Mouse (Mus musculus) limb, embryonic 12.5 days (tissue): ENCODE measurements around the gene Cnnm4. TPM values are rescaled to one million over a fixed set of nuclear protein-coding genes. Genes with fewer than 3 reads are reported as not detected.
A peak's percentile ranks its signal among the peaks of the same experiment; 100 is the strongest.

Experiments used
- ATAC-seq: fragments of 200-750 bp; cut with Nextera tagmentation; 2 replicates; pipeline ENCODE4 v1.8.0; 2017; ENCODE audit warnings: low read depth, moderate TSS enrichment; ENCODE audit not compliant: insufficient number of reproducible peaks, insufficient read depth, low FRiP score, low TSS enrichment
- H3K27ac ChIP-seq: fragments of 300-500 bp; sonication (generic); 2 replicates; pipeline ENCODE4 v1.5.1; 2016; ENCODE audit warnings: mild to moderate bottlenecking, moderate library complexity
- H3K27me3 ChIP-seq: fragments of 300-500 bp; sonication (generic); 2 replicates; pipeline ENCODE4 v1.6.1; 2016; ENCODE audit warnings: mild to moderate bottlenecking, moderate library complexity
- H3K36me3 ChIP-seq: fragments of 300-500 bp; sonication (generic); 2 replicates; pipeline ENCODE4 v1.6.1; 2016; ENCODE audit warnings: mild to moderate bottlenecking, moderate library complexity
- H3K4me1 ChIP-seq: fragments of 300-500 bp; sonication (generic); replicated peaks from 2 replicates; pipeline ENCODE4 v1.6.1; 2016
- H3K4me2 ChIP-seq: fragments of 300-500 bp; sonication (generic); 2 replicates; pipeline ENCODE4 v1.6.1; 2016; ENCODE audit warnings: mild to moderate bottlenecking, moderate library complexity
- H3K4me3 ChIP-seq: fragments of 300-500 bp; sonication (generic); replicated peaks from 2 replicates; pipeline ENCODE4 v1.5.1; 2016; ENCODE audit warnings: mild to moderate bottlenecking
- H3K9ac ChIP-seq: fragments of 300-500 bp; sonication (generic); replicated peaks from 2 replicates; pipeline ENCODE4 v1.6.1; 2016; ENCODE audit warnings: mild to moderate bottlenecking, moderate library complexity
- H3K9me3 ChIP-seq: fragments of 300-500 bp; sonication (generic); 2 replicates; pipeline ENCODE4 v1.6.1; 2016; ENCODE audit warnings: mild to moderate bottlenecking, moderate library complexity
- WGBS: fragments of 180-500 bp; shearing (Covaris S2); methylation state at CpG from one replicate; pipeline ENCODE4 v1.1.7; 2016; 5-methylcytosine and 5-hydroxymethylcytosine counted together
- polyA plus RNA-seq: library from polyadenylated mRNA; unstranded; fragments of >200 nt; fragmentation: Nextera tagmentation; extraction: Ambion mirVana; gene quantifications from 2 replicates; pipeline ENCODE4 v1.2.1, GENCODE M21; 2016

Cnnm4 gene
- polyA plus RNA-seq, 1 experiment from 2014 or later: 16.8 TPM

DNA sequence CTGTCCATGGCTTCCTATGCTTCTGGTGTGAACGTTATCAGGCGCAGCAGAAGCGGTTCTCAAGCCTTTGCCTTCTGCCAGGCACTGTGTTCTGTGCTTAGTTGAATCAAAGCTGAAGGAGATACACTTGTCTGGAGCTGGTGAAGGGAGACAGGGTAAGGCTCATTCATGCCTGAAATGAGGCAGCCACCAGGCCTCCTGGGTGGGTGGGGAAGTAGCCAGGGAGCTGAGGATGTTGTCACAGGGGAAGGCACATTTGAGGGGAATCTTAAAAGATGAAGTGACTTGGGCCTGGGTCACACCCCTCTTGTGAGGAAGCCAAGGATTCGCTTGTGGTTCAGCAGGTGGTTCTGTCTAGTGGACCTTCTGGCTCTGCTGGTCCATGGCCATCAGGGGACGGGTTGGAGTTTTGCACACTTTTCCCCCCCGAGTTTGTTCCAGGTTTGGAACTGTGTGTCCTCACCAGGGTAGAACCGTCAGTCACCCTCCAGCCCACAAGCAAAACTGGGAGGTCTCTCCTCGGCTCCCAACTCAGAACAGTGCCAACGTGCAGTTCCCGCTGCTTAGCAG is 1.9 kb downstream of the Cnnm4 start:
- H3K27me3 ChIP-seq: no peaks in the 10 kb centered on the region
- H3K9ac ChIP-seq: peak overlapping the region; percentile 47; the same call in 1 of the 2 replicates
- H3K27ac ChIP-seq: no peak overlapping the region
- no peaks in the 10 kb centered on the region for H3K9me3 ChIP-seq
- H3K36me3 ChIP-seq: no peaks in the 10 kb centered on the region
- H3K4me1 ChIP-seq: peaks cover 57% of the 10 kb centered on the region
- no peak for ATAC-seq
- WGBS: 77% methylated on average over 10 of the region's 10 CpGs
- H3K4me2 ChIP-seq: peak overlapping the region; percentile 69
- H3K4me3 ChIP-seq: peak overlapping the region; percentile 68

DNA sequence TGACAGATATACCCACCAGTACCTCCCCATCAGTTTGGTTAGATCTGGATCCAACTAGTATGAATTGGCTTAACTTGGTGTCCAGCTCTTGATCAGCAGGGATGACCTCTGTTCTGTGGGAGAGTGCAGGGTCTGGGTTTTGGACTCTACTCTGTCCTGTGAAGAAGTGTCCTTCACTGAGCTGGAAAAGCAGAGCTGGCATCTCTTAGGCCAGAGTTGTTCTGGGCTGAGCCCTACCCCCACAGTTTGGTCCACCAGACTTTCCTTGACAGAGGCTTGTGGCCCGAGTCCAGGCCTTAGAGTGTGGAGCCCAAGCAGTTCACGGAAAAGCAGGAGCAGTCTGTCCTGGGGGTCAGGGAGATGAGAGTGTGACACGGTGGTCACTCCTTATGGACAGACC is 3.2 kb downstream of the Cnnm4 start:
- WGBS: 69% methylated on average over 3 of the region's 3 CpGs
- H3K4me2 ChIP-seq: peak overlapping the region; percentile 69
- H3K27me3 ChIP-seq: no peaks in the 10 kb centered on the region
- no peaks in the 10 kb centered on the region for H3K9me3 ChIP-seq
- no peak for ATAC-seq
- peak overlapping the region; percentile 38 for H3K9ac ChIP-seq
- H3K36me3 ChIP-seq: no peaks in the 10 kb centered on the region
- peaks cover 58% of the 10 kb centered on the region for H3K4me1 ChIP-seq
- H3K4me3 ChIP-seq: peak overlapping the region; percentile 68
- H3K27ac ChIP-seq: peak overlapping the region; percentile 89

DNA sequence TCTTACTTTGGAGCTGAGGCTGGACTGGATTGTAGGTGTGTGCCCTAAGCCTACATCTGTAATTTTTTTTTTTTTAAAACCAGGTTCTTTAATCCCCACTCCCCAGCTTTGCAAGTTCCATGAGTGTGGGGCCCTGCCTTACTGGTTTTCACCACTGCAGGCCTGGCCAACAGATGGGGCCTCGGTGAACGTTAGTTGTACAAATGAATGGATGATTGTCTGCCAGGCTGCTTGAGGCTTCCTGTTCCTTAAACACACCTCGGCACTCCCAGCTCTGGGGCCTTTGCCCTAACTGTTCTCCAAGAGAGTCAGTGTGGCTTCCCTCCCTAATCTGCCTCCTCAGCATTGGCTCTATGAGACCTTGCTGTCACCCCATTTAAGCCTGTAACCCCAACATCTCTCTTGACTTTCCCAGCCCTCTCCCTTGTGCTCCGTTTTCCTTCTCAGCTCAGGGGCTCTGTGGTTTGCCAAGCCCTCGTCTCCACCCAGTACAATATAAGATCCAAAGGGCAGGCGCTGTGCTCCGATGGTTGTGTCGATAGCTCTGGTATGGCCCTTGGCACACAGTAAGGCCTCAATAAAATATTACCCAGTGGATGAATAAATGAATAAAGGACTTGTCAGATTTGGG is 4.2 kb downstream of the Cnnm4 start:
- H3K9me3 ChIP-seq: no peaks in the 10 kb centered on the region
- H3K36me3 ChIP-seq: no peaks in the 10 kb centered on the region
- H3K9ac ChIP-seq: peak overlapping the region; percentile 35; the same call in 1 of the 2 replicates
- H3K4me1 ChIP-seq: peaks cover 58% of the 10 kb centered on the region
- peak overlapping the region; percentile 89 for H3K27ac ChIP-seq
- no peak for ATAC-seq
- peak overlapping the region; percentile 68 for H3K4me3 ChIP-seq
- H3K27me3 ChIP-seq: no peaks in the 10 kb centered on the region
- 46% methylated on average over 8 of the region's 8 CpGs for WGBS
- H3K4me2 ChIP-seq: peak overlapping the region; percentile 69

DNA sequence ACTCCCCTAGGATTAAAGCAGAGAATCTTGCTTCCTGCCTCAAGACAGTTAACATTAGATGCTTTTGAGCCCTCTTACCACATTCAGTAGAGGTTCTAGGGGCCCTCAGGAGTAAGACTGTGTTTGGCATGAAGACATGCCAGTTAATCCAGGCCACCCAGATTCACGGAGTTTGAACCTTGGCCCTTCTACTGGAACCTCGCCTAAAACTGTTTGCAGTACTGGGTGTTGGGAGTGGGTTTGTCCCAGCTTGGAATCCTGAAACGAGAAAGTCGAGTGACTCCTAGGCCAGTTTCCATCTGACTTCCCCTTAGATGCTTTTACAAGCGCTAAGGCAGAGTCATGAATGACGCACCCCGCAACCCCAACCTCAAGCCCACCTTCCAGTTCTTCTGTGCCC is 5.0 kb downstream of the Cnnm4 start:
- WGBS: 84% methylated on average over 7 of the region's 7 CpGs
- no peaks in the 10 kb centered on the region for H3K36me3 ChIP-seq
- H3K27me3 ChIP-seq: no peaks in the 10 kb centered on the region
- peaks cover 58% of the 10 kb centered on the region for H3K4me1 ChIP-seq
- H3K4me3 ChIP-seq: 0 out of 2 replicates have a peak overlapping the region, but pooled peaks have one; percentile 68
- peak overlapping the region; percentile 89 for H3K27ac ChIP-seq
- H3K9ac ChIP-seq: no peak overlapping the region
- H3K9me3 ChIP-seq: no peaks in the 10 kb centered on the region
- ATAC-seq: no peak
- peak overlapping the region; percentile 69 for H3K4me2 ChIP-seq

DNA sequence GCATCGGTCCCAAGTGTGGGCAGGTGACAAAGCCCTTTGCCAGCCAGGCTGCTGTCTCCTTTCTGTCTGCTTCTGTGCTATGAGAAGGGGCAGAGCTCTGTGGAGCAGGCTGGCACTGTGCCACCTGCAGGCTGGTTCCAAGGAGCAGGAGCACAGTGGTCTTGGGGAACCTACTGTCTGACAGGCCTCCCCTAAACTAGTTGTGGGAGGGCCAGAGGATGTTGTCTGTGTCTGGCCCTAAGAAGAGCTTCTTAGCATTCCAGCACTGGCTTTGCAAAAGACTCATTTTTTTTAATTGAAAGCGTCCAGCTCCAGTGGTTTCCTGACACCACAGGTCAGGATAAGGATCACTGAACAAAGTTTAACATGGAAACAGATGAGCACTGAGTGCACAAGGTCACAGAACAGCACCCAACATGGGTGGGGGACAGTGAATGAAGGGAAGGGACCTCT is 6.9 kb downstream of the Cnnm4 start:
- Histone ChIP-seq H3K4me2 (no peak overlapping the region), H3K27ac (no peak overlapping the region), H3K36me3 (no peaks in the 10 kb centered on the region), H3K9ac (no peak overlapping the region), H3K4me3 (no peak overlapping the region), H3K27me3 (no peaks in the 10 kb centered on the region), H3K9me3 (no peaks in the 10 kb centered on the region), H3K4me1 (peaks cover 41% of the 10 kb centered on the region)
- WGBS: 73% methylated on average over 2 of the region's 2 CpGs
- no peak for ATAC-seq

DNA sequence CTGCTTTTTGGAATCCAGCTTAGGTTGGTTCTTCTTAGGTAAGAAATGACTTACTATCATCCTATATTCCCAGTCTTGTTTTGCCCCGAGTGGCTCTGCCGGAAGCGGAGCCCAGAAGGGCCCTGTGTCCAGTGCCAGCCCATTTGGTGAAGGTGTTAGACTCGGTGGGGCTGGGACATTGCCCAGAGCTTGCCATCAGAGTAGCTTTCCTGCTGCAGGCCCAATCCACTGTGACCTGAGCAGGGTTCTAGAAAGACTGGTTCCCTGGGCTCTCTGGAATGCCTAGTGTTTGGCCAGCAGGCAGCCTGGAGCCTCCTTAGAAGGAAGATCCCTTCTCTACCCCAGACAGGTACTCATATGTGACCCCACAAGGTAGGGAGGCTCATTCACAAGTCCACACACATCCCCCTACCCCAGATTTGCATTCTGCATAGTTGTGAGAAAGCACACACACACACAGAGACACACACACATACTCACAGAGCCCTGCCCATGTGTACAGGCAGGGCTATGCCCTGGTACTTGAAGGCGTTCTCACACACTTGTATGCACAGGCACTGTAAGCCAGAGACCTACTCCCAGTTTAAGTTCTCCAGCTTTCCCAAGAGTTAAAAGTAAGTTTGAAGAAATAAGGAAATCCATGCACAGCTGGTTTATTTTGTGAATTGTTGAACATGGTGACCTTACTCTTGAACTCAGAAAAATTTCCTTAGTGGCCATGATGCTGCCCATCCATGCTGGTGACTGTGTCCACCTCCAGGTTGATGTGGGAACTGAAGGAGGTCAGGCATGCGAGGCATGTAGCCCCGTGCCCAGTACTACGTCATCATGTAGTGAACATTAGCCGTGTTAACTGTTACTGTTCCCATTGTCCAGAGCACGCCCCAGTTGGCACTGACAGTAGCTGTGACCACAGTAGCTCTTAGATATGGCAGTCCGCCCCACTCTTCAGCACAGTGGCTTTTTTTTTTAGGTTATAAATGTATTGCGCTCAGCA is 8.8 kb downstream of the Cnnm4 start:
- no peaks in the 10 kb centered on the region for H3K36me3 ChIP-seq
- H3K4me3 ChIP-seq: no peak overlapping the region
- no peaks in the 10 kb centered on the region for H3K9me3 ChIP-seq
- no peak overlapping the region for H3K9ac ChIP-seq
- peaks cover 25% of the 10 kb centered on the region for H3K4me1 ChIP-seq
- H3K27me3 ChIP-seq: no peaks in the 10 kb centered on the region
- no peak overlapping the region for H3K4me2 ChIP-seq
- WGBS: 90% methylated on average over 12 of the region's 12 CpGs
- no peak for ATAC-seq
- no peak overlapping the region for H3K27ac ChIP-seq

DNA sequence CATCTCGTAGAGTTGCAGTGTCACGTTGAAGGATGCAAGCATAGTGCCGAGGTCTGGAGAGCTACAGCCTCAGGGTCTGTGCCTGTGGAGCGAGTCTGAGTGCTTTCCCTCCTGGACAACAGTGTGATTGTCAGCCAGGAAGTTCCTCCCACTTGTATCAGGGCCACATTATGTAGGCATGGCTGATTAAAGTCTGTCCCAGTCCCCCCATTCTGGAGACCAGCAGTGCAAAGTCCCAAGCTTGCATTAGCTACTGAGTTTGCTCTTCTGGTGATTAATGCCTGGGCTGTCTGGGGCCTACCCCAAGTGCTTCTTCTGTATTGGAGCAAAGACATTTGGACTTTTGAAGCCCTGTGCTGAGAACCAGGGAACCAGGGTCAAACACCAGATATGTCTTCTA is 12.4 kb downstream of the Cnnm4 start:
- no peak overlapping the region for H3K9ac ChIP-seq
- WGBS: 72% methylated on average over 4 of the region's 4 CpGs
- peaks cover 6% of the 10 kb centered on the region; the same call in 1 of the 2 replicates for H3K4me1 ChIP-seq
- no peak overlapping the region for H3K27ac ChIP-seq
- H3K9me3 ChIP-seq: no peaks in the 10 kb centered on the region
- H3K4me3 ChIP-seq: no peak overlapping the region
- H3K4me2 ChIP-seq: no peak overlapping the region
- no peaks in the 10 kb centered on the region for H3K27me3 ChIP-seq
- no peaks in the 10 kb centered on the region for H3K36me3 ChIP-seq
- no peak for ATAC-seq

DNA sequence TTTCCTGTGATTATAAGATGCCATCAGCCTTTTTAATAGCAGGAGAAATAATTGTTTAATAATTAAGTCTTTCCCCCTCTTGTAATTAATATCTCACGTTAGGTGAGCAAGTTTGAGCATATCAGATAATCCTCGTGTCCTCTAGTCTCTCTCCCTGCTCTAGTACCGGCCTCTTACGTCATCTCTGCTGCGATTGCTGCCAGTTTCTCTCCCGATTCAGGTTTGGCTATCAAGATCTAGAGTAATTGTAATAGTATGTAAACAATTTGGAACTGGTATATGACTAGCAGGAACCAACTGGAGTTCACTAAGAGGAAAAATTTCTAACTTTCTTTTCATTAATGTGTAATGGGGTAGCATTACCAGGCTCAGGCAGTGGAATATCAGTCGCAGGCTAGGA is 13.7 kb downstream of the Cnnm4 start:
- 79% methylated on average over 7 of the region's 7 CpGs for WGBS
- no peak for ATAC-seq
- H3K36me3 ChIP-seq: no peaks in the 10 kb centered on the region
- H3K4me3 ChIP-seq: no peak overlapping the region
- no peaks in the 10 kb centered on the region for H3K27me3 ChIP-seq
- H3K27ac ChIP-seq: no peak overlapping the region
- H3K9ac ChIP-seq: no peak overlapping the region
- peaks cover 6% of the 10 kb centered on the region; the same call in 1 of the 2 replicates for H3K4me1 ChIP-seq
- H3K9me3 ChIP-seq: no peaks in the 10 kb centered on the region
- no peak overlapping the region for H3K4me2 ChIP-seq

DNA sequence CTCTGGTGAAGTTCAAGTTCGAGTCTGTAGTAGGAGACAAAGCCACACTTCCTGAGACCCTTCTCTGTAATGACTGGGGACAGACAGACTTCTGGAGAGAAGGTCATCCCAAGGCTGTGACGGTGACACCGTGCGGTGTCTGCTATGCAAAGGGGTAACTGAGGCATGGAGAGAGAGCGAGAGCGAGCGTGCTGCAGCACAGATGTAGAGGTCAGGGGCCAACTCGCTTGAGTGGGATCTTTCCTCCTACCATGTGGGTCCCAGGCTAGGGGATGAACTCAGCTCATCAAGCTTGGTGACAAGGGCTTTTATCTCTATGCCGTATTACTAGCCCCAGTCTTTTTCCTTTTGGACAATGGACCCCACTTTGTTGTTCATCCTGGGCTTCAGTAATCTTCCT is 15.7 kb downstream of the Cnnm4 start:
- no peaks in the 10 kb centered on the region for H3K9me3 ChIP-seq
- H3K4me3 ChIP-seq: no peak overlapping the region
- H3K4me2 ChIP-seq: no peak overlapping the region
- no peak overlapping the region for H3K9ac ChIP-seq
- H3K4me1 ChIP-seq: peaks cover 12% of the 10 kb centered on the region; the same call in 1 of the 2 replicates
- H3K27me3 ChIP-seq: no peaks in the 10 kb centered on the region
- WGBS: 90% methylated on average over 9 of the region's 9 CpGs
- no peak overlapping the region for H3K27ac ChIP-seq
- H3K36me3 ChIP-seq: no peaks in the 10 kb centered on the region
- no peak for ATAC-seq

DNA sequence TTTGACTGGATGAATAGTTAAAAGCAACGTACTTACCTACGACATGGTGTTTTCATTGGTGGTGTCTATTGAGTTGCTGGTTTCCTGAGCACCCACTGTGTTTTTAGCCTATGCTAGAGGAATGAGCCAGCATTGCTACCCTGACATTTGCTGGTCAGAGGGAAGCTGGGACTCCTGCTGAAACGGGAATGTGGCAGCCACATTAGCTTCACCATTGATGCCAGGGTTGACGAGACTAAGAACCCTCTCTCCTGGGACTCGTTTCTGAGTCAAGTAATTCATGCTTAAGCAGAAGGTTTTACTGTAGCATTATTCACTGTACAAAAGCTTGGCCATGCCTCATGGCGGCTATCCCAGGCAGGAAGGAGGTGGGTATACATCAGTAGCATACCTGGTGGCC is 18.2 kb downstream of the Cnnm4 start:
- no peak for ATAC-seq
- Histone ChIP-seq H3K36me3 (no peaks in the 10 kb centered on the region), H3K9me3 (no peaks in the 10 kb centered on the region), H3K4me3 (no peak overlapping the region), H3K4me1 (peaks cover 30% of the 10 kb centered on the region), H3K27ac (no peak overlapping the region), H3K9ac (no peak overlapping the region), H3K4me2 (no peak overlapping the region), H3K27me3 (no peaks in the 10 kb centered on the region)
- WGBS: 71% methylated on average over 6 of the region's 6 CpGs
